Mouse (Mus musculus) midbrain, embryonic 14.5 days (tissue): Measurements from ENCODE around the gene Acp1. TPM values are rescaled to one million over a fixed set of nuclear protein-coding genes. Genes with fewer than 3 reads are reported as not detected.

Experiments
- ATAC-seq: fragments of 200-750 bp; cut with Nextera tagmentation; 2 replicates; pipeline ENCODE4 v1.8.0; 2017; ENCODE audit warnings: moderate number of reproducible peaks, moderate library complexity; ENCODE audit not compliant: low FRiP score, low TSS enrichment
- DNase-seq: peaks from one replicate; pipeline ENCODE4 v3.0.0-alpha.2; 2015
- H3K27ac ChIP-seq: fragments of 300-500 bp; sonication (generic); replicated peaks from 2 replicates; pipeline ENCODE4 v1.5.1; 2014; ENCODE audit warnings: mild to moderate bottlenecking, low read depth, low read length, moderate library complexity
- H3K27me3 ChIP-seq: fragments of 300-500 bp; sonication (generic); 2 replicates; pipeline ENCODE4 v1.6.1; 2014; ENCODE audit warnings: low read length, control low read depth, mixed read lengths; ENCODE audit not compliant: control insufficient read depth, insufficient read depth
- H3K36me3 ChIP-seq: fragments of 300-500 bp; sonication (generic); 2 replicates; pipeline ENCODE4 v1.6.1; 2014; ENCODE audit warnings: low read length, control low read depth; ENCODE audit not compliant: control insufficient read depth, insufficient read depth
- H3K4me1 ChIP-seq: fragments of 300-500 bp; sonication (generic); 2 replicates; pipeline ENCODE4 v1.6.1; 2014; ENCODE audit warnings: mild to moderate bottlenecking, antibody characterized with exemption, low read length, control low read depth; ENCODE audit not compliant: control insufficient read depth, insufficient read depth
- H3K4me2 ChIP-seq: fragments of 300-500 bp; sonication (generic); 2 replicates; pipeline ENCODE4 v1.6.1; 2014; ENCODE audit warnings: mild to moderate bottlenecking, low read length, moderate library complexity
- H3K4me3 ChIP-seq: fragments of 300-500 bp; sonication (generic); replicated peaks from 2 replicates; pipeline ENCODE4 v1.5.1; 2014; ENCODE audit warnings: low read depth, low read length
- H3K9ac ChIP-seq: fragments of 300-500 bp; sonication (generic); replicated peaks from 2 replicates; pipeline ENCODE4 v1.6.1; 2014; ENCODE audit warnings: mild to moderate bottlenecking, low read length, moderate library complexity
- H3K9me3 ChIP-seq: fragments of 300-500 bp; sonication (generic); 2 replicates; pipeline ENCODE4 v1.6.1; 2016; ENCODE audit warnings: low read length, control low read depth, mixed read lengths; ENCODE audit not compliant: control insufficient read depth
- WGBS: fragments of 180-500 bp; shearing (Covaris S2); extraction: QIAGEN DNeasy Blood & Tissue Kit; methylation state at CpG from one replicate; pipeline ENCODE4 v1.1.7; 2014; 5-methylcytosine and 5-hydroxymethylcytosine counted together
- polyA plus RNA-seq: library from polyadenylated mRNA; unstranded; fragments of >200 nt; fragmentation: Nextera tagmentation; extraction: Ambion mirVana; gene quantifications from 2 replicates; pipeline ENCODE4 v1.2.1, GENCODE M21; 2014

Gene Acp1
- polyA plus RNA-seq, 1 experiment from 2014 or later: 135 TPM

DNA sequence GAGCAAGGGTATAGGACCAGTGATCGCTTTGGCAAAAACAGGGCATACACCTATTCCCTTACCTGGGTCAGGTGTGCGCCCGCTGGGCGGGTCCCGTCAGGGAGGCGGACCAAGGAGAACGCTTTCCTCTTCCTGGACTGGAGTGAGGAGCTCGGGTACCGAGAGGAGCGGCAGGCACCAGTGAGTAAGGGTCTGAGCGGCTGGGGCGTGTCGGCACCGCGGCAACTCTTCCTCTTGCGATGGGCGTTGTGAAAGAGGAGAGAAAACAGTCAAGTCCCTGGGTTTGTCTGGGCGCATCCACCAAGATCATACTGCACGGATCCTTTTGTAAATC is 626 bp upstream of the Acp1 start:
- ATAC-seq: peak; percentile 57; the same call in 1 of the 2 replicates
- H3K4me2 ChIP-seq: peak overlapping the region; percentile 90
- DNase-seq: peak; percentile 70

GRCm38 (mm10) chr12:30910860-30911259 is 529 bp downstream of the Acp1 start:
- Histone ChIP-seq H3K9me3 (no peaks in the 10 kb centered on the region), H3K4me1 (peaks cover 24% of the 10 kb centered on the region)
- DNase-seq: no peak

More for the DNA sequence above, 626 bp upstream of the Acp1 start:
- 0% methylated on average over 19 of the region's 19 CpGs for WGBS
- no peaks in the 10 kb centered on the region for H3K9me3 ChIP-seq
- H3K4me1 ChIP-seq: peaks cover 24% of the 10 kb centered on the region
- H3K27ac ChIP-seq: 0 out of 2 replicates have a peak overlapping the region, but pooled peaks have one; percentile 10
- peak overlapping the region; percentile 83 for H3K9ac ChIP-seq
- peak overlapping the region; percentile 53 for H3K4me3 ChIP-seq
- no peaks in the 10 kb centered on the region for H3K36me3 ChIP-seq
- no peaks in the 10 kb centered on the region for H3K27me3 ChIP-seq

DNA sequence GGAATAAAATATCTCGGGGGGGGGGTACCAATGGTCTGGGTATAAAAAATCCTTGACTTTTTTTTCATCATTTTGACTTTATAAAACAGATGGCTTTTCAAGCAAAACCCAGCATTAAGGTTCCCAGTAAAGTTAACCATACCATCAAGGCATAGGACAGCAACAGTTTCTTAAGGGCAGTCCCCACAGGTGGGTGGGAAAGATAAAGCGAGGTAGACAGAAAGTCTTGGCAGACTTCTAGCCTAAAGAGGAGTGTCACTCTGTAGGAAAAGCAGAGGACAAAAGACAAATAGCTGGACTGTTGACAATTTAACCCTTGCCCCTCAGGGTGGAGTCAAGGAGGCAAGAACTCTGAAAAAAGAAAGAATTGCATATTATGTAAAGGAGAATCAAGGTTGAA is 1.5 kb downstream of the Acp1 start:
- ATAC-seq (no peak), DNase-seq (no peak)
- no peaks in the 10 kb centered on the region for H3K36me3 ChIP-seq
- H3K4me1 ChIP-seq: peaks cover 24% of the 10 kb centered on the region
- H3K9me3 ChIP-seq: no peaks in the 10 kb centered on the region
- 94% methylated on average over 2 of the region's 2 CpGs for whole genome bisulfite sequencing
- no peak overlapping the region for H3K9ac ChIP-seq
- H3K27me3 ChIP-seq: no peaks in the 10 kb centered on the region
- H3K4me3 ChIP-seq: no peak overlapping the region
- peak overlapping the region; percentile 90; the same call in 1 of the 2 replicates for H3K4me2 ChIP-seq
- no peak overlapping the region for H3K27ac ChIP-seq

More at GRCm38 (mm10) chr12:30910860-30911259, 529 bp downstream of the Acp1 start:
- H3K4me3 ChIP-seq: peak overlapping the region; percentile 53
- no peaks in the 10 kb centered on the region for H3K27me3 ChIP-seq
- peak overlapping the region; percentile 90 for H3K4me2 ChIP-seq
- no peak overlapping the region for H3K27ac ChIP-seq
- H3K36me3 ChIP-seq: no peaks in the 10 kb centered on the region
- ATAC-seq: no peak
- 20% methylated on average over 8 of the region's 8 CpGs for WGBS
- H3K9ac ChIP-seq: peak overlapping the region; percentile 83

DNA sequence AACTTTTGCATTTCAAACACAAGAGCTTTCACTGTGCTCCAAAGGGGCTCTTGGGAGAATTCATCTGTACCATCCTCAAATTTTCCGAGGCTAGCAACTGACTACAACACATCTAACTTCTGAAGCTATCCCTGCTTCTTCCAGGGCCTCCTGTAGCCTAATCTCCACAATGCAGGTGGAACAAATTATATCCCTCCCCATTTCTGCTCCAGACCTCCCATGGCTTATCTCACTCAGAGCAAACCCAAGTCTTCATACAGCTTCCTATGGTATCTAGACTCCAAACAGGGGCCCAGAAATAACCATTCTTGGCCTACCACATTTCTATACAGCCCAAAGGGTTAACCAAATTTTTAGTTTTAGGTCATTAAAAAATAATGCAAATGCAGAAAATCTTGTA is 2.7 kb downstream of the Acp1 start:
- H3K36me3 ChIP-seq: peaks cover 7% of the 10 kb centered on the region
- H3K4me1 ChIP-seq: peaks cover 23% of the 10 kb centered on the region
- 95% methylated on average over 1 of the region's 1 CpGs for WGBS
- ATAC-seq: no peak
- no peak overlapping the region for H3K27ac ChIP-seq
- H3K9ac ChIP-seq: no peak overlapping the region
- H3K4me2 ChIP-seq: no peak overlapping the region
- no peaks in the 10 kb centered on the region for H3K9me3 ChIP-seq
- DNase-seq: no peak
- H3K4me3 ChIP-seq: no peak overlapping the region
- H3K27me3 ChIP-seq: no peaks in the 10 kb centered on the region

GRCm38 (mm10) chr12:30897039-30897438 is 14.3 kb downstream of the Acp1 start:
- Histone ChIP-seq H3K4me2 (no peak overlapping the region), H3K4me3 (no peak overlapping the region), H3K9me3 (no peaks in the 10 kb centered on the region), H3K4me1 (no peaks in the 10 kb centered on the region), H3K36me3 (peaks cover 17% of the 10 kb centered on the region; the same call in 1 of the 2 replicates), H3K27me3 (no peaks in the 10 kb centered on the region), H3K9ac (no peak overlapping the region), H3K27ac (no peak overlapping the region)
- ATAC-seq (no peak), DNase-seq (no peak)
- WGBS: 92% methylated on average over 4 of the region's 4 CpGs

DNA sequence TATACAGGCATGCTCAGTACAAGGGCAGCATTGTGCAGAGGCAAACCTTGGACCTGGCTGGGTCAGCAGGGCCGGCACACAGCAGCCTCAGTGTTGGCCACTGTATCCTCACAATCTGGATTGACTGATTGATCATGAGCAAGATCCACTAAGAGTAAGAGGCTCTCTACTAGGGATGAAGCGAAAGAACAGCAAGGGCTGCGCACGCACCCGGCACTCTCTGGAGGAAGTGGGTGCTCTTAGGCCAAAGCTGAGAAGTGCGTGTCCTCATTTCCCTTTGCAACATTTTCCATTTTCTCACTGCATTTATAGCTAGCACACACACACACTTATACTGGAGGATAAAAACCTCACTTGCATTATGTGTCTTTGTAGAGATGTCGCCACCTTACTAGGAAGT is 20.0 kb downstream of the Acp1 start:
- Histone ChIP-seq H3K9ac (no peak overlapping the region), H3K27ac (no peak overlapping the region), H3K36me3 (peaks cover 9% of the 10 kb centered on the region; the same call in 1 of the 2 replicates), H3K27me3 (no peaks in the 10 kb centered on the region), H3K4me3 (no peak overlapping the region), H3K9me3 (no peaks in the 10 kb centered on the region), H3K4me1 (no peaks in the 10 kb centered on the region), H3K4me2 (no peak overlapping the region)
- ATAC-seq (no peak), DNase-seq (no peak)
- 80% methylated on average over 7 of the region's 7 CpGs for WGBS

DNA sequence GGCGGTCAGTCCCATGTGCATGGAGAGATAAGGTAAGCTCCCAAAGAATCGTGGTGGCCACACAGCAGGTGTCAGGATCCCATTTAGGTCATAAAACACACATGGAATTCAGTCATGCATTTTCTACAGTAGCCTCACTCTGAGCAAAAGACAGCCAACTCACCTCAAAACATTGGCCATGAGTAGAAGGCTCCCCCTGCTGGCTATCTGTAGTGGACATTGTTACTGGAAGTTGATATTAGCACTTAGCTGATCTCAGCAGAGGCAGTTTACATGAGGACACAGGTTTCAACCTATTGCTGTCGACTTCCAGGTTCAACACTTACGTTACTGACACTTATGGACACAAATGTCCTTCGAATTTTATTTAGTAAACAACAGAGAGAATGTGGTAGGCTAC is 21.3 kb downstream of the Acp1 start:
- WGBS: 41% methylated on average over 5 of the region's 5 CpGs
- DNase-seq (peak; percentile 91), ATAC-seq (peak; percentile 58)
- Histone ChIP-seq H3K4me2 (no peak overlapping the region), H3K27me3 (peaks cover 4% of the 10 kb centered on the region), H3K9ac (no peak overlapping the region), H3K27ac (no peak overlapping the region), H3K9me3 (no peaks in the 10 kb centered on the region), H3K36me3 (peaks cover 5% of the 10 kb centered on the region; the same call in 1 of the 2 replicates), H3K4me1 (no peaks in the 10 kb centered on the region), H3K4me3 (no peak overlapping the region)

- H3K36me3 ChIP-seq: no peaks in the 10 kb centered on the region
- DNase-seq (no peak), ATAC-seq (no peak)
- H3K4me1 ChIP-seq: peaks cover 7% of the 10 kb centered on the region; the same call in 1 of the 2 replicates
- 89% methylated on average over 4 of the region's 4 CpGs for WGBS
- H3K27me3 ChIP-seq: peaks cover 23% of the 10 kb centered on the region
- no peak overlapping the region for H3K9ac ChIP-seq
- H3K27ac ChIP-seq: no peak overlapping the region
- H3K4me2 ChIP-seq: no peak overlapping the region
- H3K4me3 ChIP-seq: no peak overlapping the region
- no peaks in the 10 kb centered on the region for H3K9me3 ChIP-seq
Observed at GRCm38 (mm10) chr12:30888003-30888402, 23.4 kb downstream of the Acp1 start.

DNA sequence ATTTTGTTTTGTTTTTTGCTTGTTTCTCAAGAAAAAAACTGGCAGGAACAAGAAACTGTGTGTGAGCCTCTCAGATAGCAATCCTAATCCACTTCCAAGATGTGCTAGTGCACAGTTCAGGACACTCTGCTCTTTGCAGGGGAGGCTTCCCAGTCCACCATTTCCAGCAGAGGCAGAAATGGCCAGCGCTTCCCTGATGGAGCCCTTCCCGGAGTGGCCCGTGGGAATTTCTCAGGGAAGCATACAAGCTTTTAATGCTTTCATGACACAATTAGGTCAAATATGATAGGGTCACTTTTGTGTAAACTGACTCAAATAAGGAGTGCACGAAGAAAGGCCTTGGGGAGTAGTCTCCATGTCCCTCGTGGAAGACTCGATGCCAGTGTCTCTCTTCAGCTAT is 25.5 kb downstream of the Acp1 start:
- Histone ChIP-seq H3K4me3 (no peak overlapping the region), H3K4me2 (no peak overlapping the region), H3K27me3 (peaks cover 35% of the 10 kb centered on the region), H3K27ac (no peak overlapping the region), H3K9me3 (no peaks in the 10 kb centered on the region), H3K9ac (no peak overlapping the region), H3K4me1 (peaks cover 7% of the 10 kb centered on the region; the same call in 1 of the 2 replicates), H3K36me3 (no peaks in the 10 kb centered on the region)
- ATAC-seq (no peak), DNase-seq (no peak)
- 80% methylated on average over 6 of the region's 6 CpGs for WGBS
